Mouse (Mus musculus) liver, postnatal 0 days (tissue): ENCODE measurements at regions not wholly inside any gene's neighbourhood (a gene's known extent, or its start where the extent isn't known, plus 50 kb on each side); places are given as distances from the start of the nearest gene placed in this dataset.

ENCODE experiments used
- ATAC-seq: fragments of 200-750 bp; cut with Nextera tagmentation; 2 replicates; pipeline ENCODE4 v1.8.0; 2017; ENCODE audit warnings: mild to moderate bottlenecking, moderate library complexity
- DNase-seq: peaks from one replicate; pipeline ENCODE4 v3.0.0-alpha.2; 2016
- H3K27ac ChIP-seq: fragments of 300-500 bp; sonication (generic); 2 replicates; pipeline ENCODE4 v1.5.1; 2014; ENCODE audit warnings: antibody characterized with exemption, moderate library complexity, mild to moderate bottlenecking, low read depth
- H3K27me3 ChIP-seq: fragments of 300-500 bp; sonication (generic); 2 replicates; pipeline ENCODE4 v1.6.1; 2014; ENCODE audit warnings: low read length, control low read depth, mixed read lengths; ENCODE audit not compliant: insufficient read depth
- H3K36me3 ChIP-seq: fragments of 300-500 bp; sonication (generic); replicated peaks from 2 replicates; pipeline ENCODE4 v1.6.1; 2014; ENCODE audit warnings: mild to moderate bottlenecking, control low read depth, low read length, moderate library complexity, mixed read lengths; ENCODE audit not compliant: insufficient read depth
- H3K4me1 ChIP-seq: fragments of 300-500 bp; sonication (generic); 2 replicates; pipeline ENCODE4 v1.6.1; 2014; ENCODE audit warnings: antibody characterized with exemption, mild to moderate bottlenecking, control low read depth; ENCODE audit not compliant: insufficient read depth
- H3K4me2 ChIP-seq: fragments of 300-500 bp; sonication (generic); 2 replicates; pipeline ENCODE4 v1.6.1; 2014; ENCODE audit warnings: low read depth, mild to moderate bottlenecking, low read length, moderate library complexity, mixed read lengths
- H3K4me3 ChIP-seq: fragments of 300-500 bp; sonication (generic); 2 replicates; pipeline ENCODE4 v1.5.1; 2014; ENCODE audit warnings: low read depth, low read length
- H3K9ac ChIP-seq: fragments of 300-500 bp; sonication (generic); replicated peaks from 2 replicates; pipeline ENCODE4 v1.6.1; 2014; ENCODE audit warnings: mild to moderate bottlenecking, moderate library complexity
- H3K9me3 ChIP-seq: fragments of 300-500 bp; sonication (generic); 2 replicates; pipeline ENCODE4 v1.6.1; 2016; ENCODE audit warnings: mild to moderate bottlenecking, control low read depth, low read length, mixed read lengths
- CTCF ChIP-seq: sonication (generic); IDR thresholded peaks from 2 replicates; pipeline ENCODE4 v1.5.1; 2016; ENCODE audit warnings: antibody characterized with exemption, low read depth
- EP300 ChIP-seq: IDR thresholded peaks from 2 replicates; pipeline ENCODE4 v1.6.1; 2016; ENCODE audit warnings: antibody characterized with exemption, low read depth, mild to moderate bottlenecking
- WGBS: fragments of 180-500 bp; shearing (Covaris S2); extraction: QIAGEN DNeasy Blood & Tissue Kit; methylation state at CpG from one replicate; pipeline ENCODE4 v1.1.7; 2014; ENCODE audit not compliant: insufficient replicate concordance; 5-methylcytosine and 5-hydroxymethylcytosine counted together

- ATAC-seq (no peak), DNase-seq (no peak)
- Histone ChIP-seq H3K27ac (no peak overlapping the region), H3K9ac (no peak overlapping the region), H3K27me3 (no peaks in the 10 kb centered on the region), H3K4me1 (no peaks in the 10 kb centered on the region), H3K4me3 (no peak overlapping the region), H3K4me2 (no peak overlapping the region), H3K36me3 (no peaks in the 10 kb centered on the region), H3K9me3 (no peaks in the 10 kb centered on the region)
- TF ChIP-seq EP300 (no peak), CTCF (no peak)
- WGBS = 76% methylated on average over 2 of the region's 2 CpGs
Measured at GRCm38 (mm10) chr2:131687449-131687848, 125.4 kb upstream of the Adra1d start.

DNA sequence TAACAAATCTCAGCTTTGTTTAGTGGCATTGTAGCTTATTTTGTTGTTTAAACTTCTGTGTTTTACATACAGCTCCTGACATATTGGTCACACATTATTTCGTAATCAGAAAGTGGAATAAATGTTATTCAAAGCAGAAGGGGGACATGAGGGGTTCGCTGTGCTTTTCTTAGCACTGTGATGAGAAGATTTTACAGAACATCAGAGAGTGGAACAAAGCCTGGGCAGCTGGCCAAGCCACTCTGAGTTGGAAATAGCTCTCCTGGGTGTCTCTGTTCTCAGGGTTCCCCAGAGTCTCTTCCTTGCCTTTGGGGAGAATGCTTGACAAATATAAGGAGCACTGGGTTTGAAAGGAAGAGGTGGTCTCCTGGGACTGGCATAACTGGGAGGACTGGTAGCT, 124.7 kb upstream of the Adra1d start:
- WGBS = 61% methylated on average over 2 of the region's 2 CpGs
- H3K9me3 ChIP-seq = no peaks in the 10 kb centered on the region
- no peaks in the 10 kb centered on the region for H3K36me3 ChIP-seq
- no peak for ATAC-seq
- no peak for TF ChIP-seq CTCF
- no peak for TF ChIP-seq EP300
- no peak overlapping the region for H3K4me2 ChIP-seq
- no peaks in the 10 kb centered on the region for H3K4me1 ChIP-seq
- no peaks in the 10 kb centered on the region for H3K27me3 ChIP-seq
- no peak overlapping the region for H3K27ac ChIP-seq
- H3K4me3 ChIP-seq = no peak overlapping the region
- no peak overlapping the region for H3K9ac ChIP-seq
- no peak for DNase-seq

- no peak overlapping the region for H3K4me3 ChIP-seq
- H3K9me3 ChIP-seq = no peaks in the 10 kb centered on the region
- DNase-seq (no peak), ATAC-seq (no peak)
- no peaks in the 10 kb centered on the region for H3K4me1 ChIP-seq
- H3K36me3 ChIP-seq = no peaks in the 10 kb centered on the region
- H3K27ac ChIP-seq = no peak overlapping the region
- no peaks in the 10 kb centered on the region for H3K27me3 ChIP-seq
- no peak overlapping the region for H3K9ac ChIP-seq
- WGBS = 72% methylated on average over 3 of the region's 3 CpGs
- no peak for TF ChIP-seq CTCF
- TF ChIP-seq EP300 = no peak
- no peak overlapping the region for H3K4me2 ChIP-seq
Measured at GRCm38 (mm10) chr2:131685326-131685725, 123.2 kb upstream of the Adra1d start.

GRCm38 (mm10) chr2:131683734-131684133, 121.7 kb upstream of the Adra1d start:
- WGBS = 72% methylated on average over 2 of the region's 2 CpGs
- no peak for ATAC-seq

GRCm38 (mm10) chr2:131678484-131678883, 116.4 kb upstream of the Adra1d start:
- Histone ChIP-seq H3K4me1 (no peaks in the 10 kb centered on the region), H3K4me3 (no peak overlapping the region), H3K27ac (no peak overlapping the region), H3K9ac (no peak overlapping the region), H3K9me3 (no peaks in the 10 kb centered on the region), H3K36me3 (no peaks in the 10 kb centered on the region), H3K4me2 (no peak overlapping the region), H3K27me3 (no peaks in the 10 kb centered on the region)
- WGBS = 72% methylated on average over 2 of the region's 2 CpGs
- DNase-seq = no peak
- TF ChIP-seq EP300 = no peak
- no peak for TF ChIP-seq CTCF
- no peak for ATAC-seq

More at GRCm38 (mm10) chr2:131683734-131684133, 121.7 kb upstream of the Adra1d start:
- H3K4me1 ChIP-seq = no peaks in the 10 kb centered on the region
- no peaks in the 10 kb centered on the region for H3K9me3 ChIP-seq
- H3K27ac ChIP-seq = no peak overlapping the region
- H3K4me3 ChIP-seq = no peak overlapping the region
- no peak overlapping the region for H3K9ac ChIP-seq
- TF ChIP-seq EP300 (no peak), CTCF (no peak)
- no peaks in the 10 kb centered on the region for H3K27me3 ChIP-seq
- H3K4me2 ChIP-seq = no peak overlapping the region
- H3K36me3 ChIP-seq = no peaks in the 10 kb centered on the region
- no peak for DNase-seq

DNA sequence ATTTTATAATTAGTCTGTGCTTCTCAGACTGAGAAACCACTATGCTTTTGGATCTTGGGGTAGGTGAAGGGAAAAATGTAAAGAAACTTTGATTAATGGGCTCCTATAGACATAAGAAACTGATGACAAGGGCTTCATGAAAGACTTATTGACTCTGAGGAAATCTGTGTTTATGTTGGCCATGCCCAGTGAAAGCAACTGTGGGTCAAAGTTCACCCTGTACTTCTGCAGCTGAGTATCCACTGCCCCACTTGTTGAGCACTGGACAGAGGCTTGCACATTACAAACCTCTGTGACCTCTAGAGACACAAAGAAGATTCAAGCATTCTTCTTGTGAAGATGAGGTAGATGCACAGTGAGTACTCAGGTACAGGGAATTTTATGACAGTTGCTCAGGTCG, 114.7 kb upstream of the Adra1d start:
- no peak overlapping the region for H3K4me2 ChIP-seq
- ATAC-seq (no peak), DNase-seq (no peak)
- no peaks in the 10 kb centered on the region for H3K27me3 ChIP-seq
- H3K4me1 ChIP-seq = no peaks in the 10 kb centered on the region
- H3K36me3 ChIP-seq = no peaks in the 10 kb centered on the region
- H3K27ac ChIP-seq = no peak overlapping the region
- H3K4me3 ChIP-seq = no peak overlapping the region
- TF ChIP-seq EP300 (no peak), CTCF (no peak)
- H3K9ac ChIP-seq = no peak overlapping the region
- WGBS = 76% methylated on average over 1 of the region's 1 CpGs
- H3K9me3 ChIP-seq = no peaks in the 10 kb centered on the region

GRCm38 (mm10) chr2:131674872-131675271, 112.8 kb upstream of the Adra1d start:
- Histone ChIP-seq H3K4me1 (no peaks in the 10 kb centered on the region), H3K9ac (no peak overlapping the region), H3K27ac (no peak overlapping the region), H3K4me2 (no peak overlapping the region), H3K9me3 (no peaks in the 10 kb centered on the region), H3K27me3 (no peaks in the 10 kb centered on the region), H3K36me3 (no peaks in the 10 kb centered on the region), H3K4me3 (no peak overlapping the region)
- ATAC-seq = no peak
- TF ChIP-seq CTCF (no peak), EP300 (no peak)
- 67% methylated on average over 6 of the region's 6 CpGs for WGBS
- no peak for DNase-seq
